Mouse (Mus musculus): ENCODE measurements around the gene Ms4a10. TPM values are rescaled to one million over a fixed set of nuclear protein-coding genes. Genes with fewer than 3 reads are reported as not detected.

Ms4a10 gene
- not detected for polyA plus RNA-seq (2014; fragmentation: Illumina TruSeq; extraction: RNeasy Lipid Tissue Mini Kit (QIAGEN cat#74804); ENCODE audit: low read depth, low replicate concordance)

DNA sequence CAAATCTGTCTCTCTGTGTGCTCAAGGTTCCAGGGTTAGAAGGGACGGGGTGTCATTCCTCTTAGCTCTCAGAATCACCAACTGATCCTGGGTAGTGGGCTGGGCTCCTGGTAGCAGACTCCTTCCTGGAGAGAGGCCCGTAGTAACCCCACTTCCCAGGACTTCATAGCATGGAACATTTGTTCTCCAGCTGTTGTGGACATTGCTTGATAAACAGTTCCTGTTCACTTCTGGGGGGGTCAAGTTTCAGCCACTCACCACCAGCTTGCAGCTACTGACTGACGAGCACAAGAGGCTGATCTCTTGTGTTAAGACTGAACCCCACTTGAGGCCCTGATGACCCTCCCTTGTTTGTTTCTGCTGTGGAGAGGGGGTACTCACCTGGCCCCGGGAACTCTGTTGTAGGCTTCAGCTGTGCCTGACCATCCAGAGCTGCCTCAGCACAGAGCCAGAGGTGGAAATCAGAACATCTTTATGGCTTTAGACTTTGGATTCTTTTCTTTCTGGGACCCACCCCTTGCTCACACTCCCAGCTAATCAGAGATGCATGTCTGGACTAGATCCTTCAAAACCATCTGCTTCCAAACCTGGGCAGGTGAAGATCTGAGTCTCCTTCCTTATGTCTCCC lies at the start of gene Ms4a10:
Ms4a10 (minus strand) TSS at position 433 of the 628 bp plus-strand sequence.

GRCm38 (mm10) chr19:11017891-11018290 lies 43.4 kb upstream of the Ms4a10 start, which contains the start of gene Ms4a18:
TSS of gene Ms4a18 (minus strand) at chr19:11018031.

GRCm38 (mm10) chr19:10993150-10993549 lies 18.7 kb upstream of the Ms4a10 start, which contains the start of gene Ms4a15:
TSS of gene Ms4a15 (minus strand) at chr19:10993250.

GRCm38 (mm10) chr19:10949112-10949511 lies 25.4 kb downstream of the Ms4a10 start, which contains the start of gene Ccdc86:
TSS of gene Ccdc86 (minus strand) at chr19:10949266.

GRCm38 (mm10) chr19:10937110-10937563 lies 37.3 kb downstream of the Ms4a10 start, which contains the start of gene Ptgdr2:
TSS of gene Ptgdr2 (plus strand) at chr19:10937160.

DNA sequence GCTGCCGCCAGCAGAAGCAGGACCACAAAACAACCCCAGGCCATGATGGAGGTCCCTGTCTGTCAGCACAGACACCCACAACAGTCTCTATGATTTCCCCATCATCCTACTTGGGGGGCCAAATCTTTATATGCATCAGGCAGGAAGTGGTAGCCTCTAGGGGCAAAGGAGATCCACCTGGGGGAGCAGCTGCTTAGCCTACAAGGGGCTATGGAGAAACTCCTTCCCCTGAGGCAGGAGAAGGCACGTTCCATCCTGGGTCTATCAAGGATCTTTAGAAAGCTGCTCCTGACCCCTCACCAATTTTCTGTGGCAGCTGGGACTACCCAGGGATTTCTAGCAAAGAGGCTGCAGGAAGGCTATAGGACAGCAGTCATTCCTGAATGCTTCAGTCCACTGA lies 53.9 kb downstream of the Ms4a10 start, which contains the start of gene Zp1:
Zp1 (minus strand) TSS at position 101 of the 400 bp plus-strand sequence.

Other genes with a start within 250 kb of the Ms4a10 start
- 0.54 TPM for gene Cd5, start 235.7 kb downstream of the Ms4a10 start, polyA plus RNA-seq (2014; fragmentation: Illumina TruSeq; extraction: RNeasy Lipid Tissue Mini Kit (QIAGEN cat#74804); ENCODE audit: low read depth, low replicate concordance)
- gene Cd6, start 144.6 kb downstream of the Ms4a10 start, polyA plus RNA-seq (2014; fragmentation: Illumina TruSeq; extraction: RNeasy Lipid Tissue Mini Kit (QIAGEN cat#74804); ENCODE audit: low read depth, low replicate concordance) = not detected
- 0.85 TPM for gene Slc15a3, start 134.9 kb downstream of the Ms4a10 start, polyA plus RNA-seq (2014; fragmentation: Illumina TruSeq; extraction: RNeasy Lipid Tissue Mini Kit (QIAGEN cat#74804); ENCODE audit: low read depth, low replicate concordance)
- gene Tmem132a, start 104.7 kb downstream of the Ms4a10 start, polyA plus RNA-seq (2014; fragmentation: Illumina TruSeq; extraction: RNeasy Lipid Tissue Mini Kit (QIAGEN cat#74804); ENCODE audit: low read depth, low replicate concordance) = not detected
- 3.4 TPM for gene Tmem109, start 92.7 kb downstream of the Ms4a10 start, polyA plus RNA-seq (2014; fragmentation: Illumina TruSeq; extraction: RNeasy Lipid Tissue Mini Kit (QIAGEN cat#74804); ENCODE audit: low read depth, low replicate concordance)
- 24.8 TPM for gene Prpf19, start 79.4 kb downstream of the Ms4a10 start, polyA plus RNA-seq (2014; fragmentation: Illumina TruSeq; extraction: RNeasy Lipid Tissue Mini Kit (QIAGEN cat#74804); ENCODE audit: low read depth, low replicate concordance)
- gene Zp1, start 54.0 kb downstream of the Ms4a10 start, polyA plus RNA-seq (2014; fragmentation: Illumina TruSeq; extraction: RNeasy Lipid Tissue Mini Kit (QIAGEN cat#74804); ENCODE audit: low read depth, low replicate concordance) = not detected
- gene Ptgdr2, start 37.5 kb downstream of the Ms4a10 start, polyA plus RNA-seq (2014; fragmentation: Illumina TruSeq; extraction: RNeasy Lipid Tissue Mini Kit (QIAGEN cat#74804); ENCODE audit: low read depth, low replicate concordance) = not detected
- 1.9 TPM for gene Ccdc86, start 25.4 kb downstream of the Ms4a10 start, polyA plus RNA-seq (2014; fragmentation: Illumina TruSeq; extraction: RNeasy Lipid Tissue Mini Kit (QIAGEN cat#74804); ENCODE audit: low read depth, low replicate concordance)
- not detected for gene Ms4a15, start 18.6 kb upstream of the Ms4a10 start, polyA plus RNA-seq (2014; fragmentation: Illumina TruSeq; extraction: RNeasy Lipid Tissue Mini Kit (QIAGEN cat#74804); ENCODE audit: low read depth, low replicate concordance)
- 0.32 TPM for gene Ms4a18, start 43.4 kb upstream of the Ms4a10 start, polyA plus RNA-seq (2014; fragmentation: Illumina TruSeq; extraction: RNeasy Lipid Tissue Mini Kit (QIAGEN cat#74804); ENCODE audit: low read depth, low replicate concordance)
- 842 TPM for gene Ms4a8a, start 106.4 kb upstream of the Ms4a10 start, polyA plus RNA-seq (2014; fragmentation: Illumina TruSeq; extraction: RNeasy Lipid Tissue Mini Kit (QIAGEN cat#74804); ENCODE audit: low read depth, low replicate concordance)
- gene 1700017D01Rik, start 156.2 kb upstream of the Ms4a10 start, polyA plus RNA-seq (2014; fragmentation: Illumina TruSeq; extraction: RNeasy Lipid Tissue Mini Kit (QIAGEN cat#74804); ENCODE audit: low read depth, low replicate concordance) = not detected
- not detected for gene 1700025F22Rik, start 190.7 kb upstream of the Ms4a10 start, polyA plus RNA-seq (2014; fragmentation: Illumina TruSeq; extraction: RNeasy Lipid Tissue Mini Kit (QIAGEN cat#74804); ENCODE audit: low read depth, low replicate concordance)
- not detected for gene Ms4a13, start 222.1 kb upstream of the Ms4a10 start, polyA plus RNA-seq (2014; fragmentation: Illumina TruSeq; extraction: RNeasy Lipid Tissue Mini Kit (QIAGEN cat#74804); ENCODE audit: low read depth, low replicate concordance)

All from sigmoid colon, adult 10 weeks (tissue).